Mouse (Mus musculus) gonadal fat pad, adult 2 months (tissue): Measurements from ENCODE around the gene Adcy3. TPM values are rescaled to one million over a fixed set of nuclear protein-coding genes. Genes with fewer than 3 reads are reported as not detected.
"Not testable (repeated sequence)": the region's sequence is repeated elsewhere in the genome, so short reads cannot be mapped to it uniquely, and the experiment has no call there.

Experiments
- DNase-seq: peaks from one replicate; pipeline ENCODE4 v3.0.0-alpha.2; 2012; ENCODE audit warnings: low read depth
- polyA plus RNA-seq: library from polyadenylated mRNA; depleted of rRNA; stranded (reverse); fragments of >200 nt; gene quantifications from 2 replicates; pipeline ENCODE4 v1.2.3, GENCODE M21; 2012; rRNA removed

Gene Adcy3
- polyA plus RNA-seq, 1 experiment = 8.5 TPM

- DNase-seq = not testable (repeated sequence)
Measured at GRCm38 (mm10) chr12:4240281-4240680, 107.4 kb downstream of the Adcy3 start.

- no peak for DNase-seq
Measured at GRCm38 (mm10) chr12:4243805-4244204, 110.9 kb downstream of the Adcy3 start.

GRCm38 (mm10) chr12:4245742-4246141 lies 112.8 kb downstream of the Adcy3 start:
- DNase-seq = no peak

GRCm38 (mm10) chr12:4249786-4250185 lies 116.9 kb downstream of the Adcy3 start:
- DNase-seq = no peak

- DNase-seq = no peak
Measured at GRCm38 (mm10) chr12:4252742-4253655, 120.1 kb downstream of the Adcy3 start.

Other genes with a start within 250 kb of the Adcy3 start
- 1.2 and 2.2 TPM in 2 replicates for gene Pomc, start 178.2 kb upstream of the Adcy3 start, polyA plus RNA-seq
- gene Efr3b, start 94.2 kb upstream of the Adcy3 start, polyA plus RNA-seq = 8.1 and 10.0 TPM in 2 replicates
- 5.6 and 6.1 TPM in 2 replicates for gene Dnajc27, start 50.5 kb upstream of the Adcy3 start, polyA plus RNA-seq
- gene Ptrhd1, start 100.9 kb downstream of the Adcy3 start, polyA plus RNA-seq = 5.4 and 6.6 TPM in 2 replicates
- 12.6 and 13.1 TPM in 2 replicates for gene Cenpo, start 101.2 kb downstream of the Adcy3 start, polyA plus RNA-seq